Mouse (Mus musculus) intestine, postnatal 0 days (tissue): ENCODE data around the gene Sept9. TPM values are rescaled to one million over a fixed set of nuclear protein-coding genes. Genes with fewer than 3 reads are reported as not detected.

Experiments used
- ATAC-seq: fragments of 200-750 bp; cut with Nextera tagmentation; 2 replicates; pipeline ENCODE4 v1.8.0; 2017; ENCODE audit warnings: mild to moderate bottlenecking, moderate TSS enrichment, moderate library complexity
- H3K27ac ChIP-seq: fragments of 300-500 bp; sonication (generic); 2 replicates; pipeline ENCODE4 v1.5.1; 2014; ENCODE audit warnings: mild to moderate bottlenecking, low read depth, low read length, moderate library complexity
- H3K27me3 ChIP-seq: fragments of 300-500 bp; sonication (generic); replicated peaks from 2 replicates; pipeline ENCODE4 v1.6.1; 2014; ENCODE audit warnings: low read length, mixed read lengths; ENCODE audit not compliant: control insufficient read depth, insufficient read depth
- H3K36me3 ChIP-seq: fragments of 300-500 bp; sonication (generic); 2 replicates; pipeline ENCODE4 v1.6.1; 2014; ENCODE audit warnings: mild to moderate bottlenecking, moderate library complexity; ENCODE audit not compliant: control insufficient read depth, insufficient read depth
- H3K4me1 ChIP-seq: fragments of 300-500 bp; sonication (generic); replicated peaks from 2 replicates; pipeline ENCODE4 v1.6.1; 2014; ENCODE audit warnings: antibody characterized with exemption, low read length, mixed read lengths; ENCODE audit not compliant: control insufficient read depth, insufficient read depth
- H3K4me2 ChIP-seq: fragments of 300-500 bp; sonication (generic); replicated peaks from 2 replicates; pipeline ENCODE4 v1.6.1; 2014; ENCODE audit warnings: low read depth, mild to moderate bottlenecking, moderate library complexity
- H3K4me3 ChIP-seq: fragments of 300-500 bp; sonication (generic); 2 replicates; pipeline ENCODE4 v1.5.1; 2014; ENCODE audit warnings: low read depth, low read length
- H3K9ac ChIP-seq: fragments of 300-500 bp; sonication (generic); 2 replicates; pipeline ENCODE4 v1.6.1; 2014; ENCODE audit warnings: mild to moderate bottlenecking, low read depth, low read length
- H3K9me3 ChIP-seq: fragments of 300-500 bp; sonication (generic); 2 replicates; pipeline ENCODE4 v1.6.1; 2016; ENCODE audit warnings: mixed run types; ENCODE audit not compliant: control insufficient read depth
- CTCF ChIP-seq: sonication (generic); IDR thresholded peaks from 2 replicates; pipeline ENCODE4 v1.5.1; 2016; ENCODE audit warnings: low read depth, mild to moderate bottlenecking, control low read depth, antibody characterized with exemption, moderate library complexity
- WGBS: fragments of 180-500 bp; shearing (Covaris S2); extraction: QIAGEN DNeasy Blood & Tissue Kit; methylation state at CpG from one replicate; pipeline ENCODE4 v1.1.7; 2014; 5-methylcytosine and 5-hydroxymethylcytosine counted together
- polyA plus RNA-seq: library from polyadenylated mRNA; unstranded; fragments of >200 nt; fragmentation: Nextera tagmentation; extraction: Ambion mirVana; gene quantifications from 2 replicates; pipeline ENCODE4 v1.2.1, GENCODE M21; 2015

The Sept9 gene
- polyA plus RNA-seq, 1 experiment from 2014 or later: 74.5 TPM

- H3K9me3 ChIP-seq: no peaks in the 10 kb centered on the region
- H3K36me3 ChIP-seq: peaks cover 82% of the 10 kb centered on the region
- no peak overlapping the region for H3K27ac ChIP-seq
- H3K9ac ChIP-seq: no peak overlapping the region
- no peak for TF ChIP-seq CTCF
- no peak overlapping the region for H3K4me3 ChIP-seq
- peaks cover 8% of the 10 kb centered on the region; the same call in 1 of the 2 replicates for H3K4me1 ChIP-seq
- no peaks in the 10 kb centered on the region for H3K27me3 ChIP-seq
- no peak overlapping the region for H3K4me2 ChIP-seq
- 88% methylated on average over 4 of the region's 4 CpGs for WGBS
- ATAC-seq: no peak
Observed at GRCm38 (mm10) chr11:117354107-117354506, 154.6 kb downstream of the Sept9 start.

- no peak overlapping the region for H3K27ac ChIP-seq
- no peaks in the 10 kb centered on the region for H3K27me3 ChIP-seq
- H3K9ac ChIP-seq: no peak overlapping the region
- no peak overlapping the region for H3K4me2 ChIP-seq
- no peak for ATAC-seq
- TF ChIP-seq CTCF: no peak
- H3K4me1 ChIP-seq: no peaks in the 10 kb centered on the region
- WGBS: 54% methylated on average over 3 of the region's 3 CpGs
- H3K36me3 ChIP-seq: peaks cover 94% of the 10 kb centered on the region
- H3K4me3 ChIP-seq: no peak overlapping the region
- H3K9me3 ChIP-seq: no peaks in the 10 kb centered on the region
Observed at GRCm38 (mm10) chr11:117356937-117357336, 157.5 kb downstream of the Sept9 start.

GRCm38 (mm10) chr11:117357916-117358639 lies 158.6 kb downstream of the Sept9 start:
- no peak overlapping the region for H3K4me3 ChIP-seq
- ATAC-seq: peak; percentile 44
- no peak overlapping the region for H3K4me2 ChIP-seq
- TF ChIP-seq CTCF: peak; percentile 99
- H3K27me3 ChIP-seq: no peaks in the 10 kb centered on the region
- 35% methylated on average over 8 of the region's 8 CpGs for WGBS
- H3K27ac ChIP-seq: no peak overlapping the region
- H3K4me1 ChIP-seq: no peaks in the 10 kb centered on the region
- H3K9ac ChIP-seq: no peak overlapping the region
- no peaks in the 10 kb centered on the region for H3K9me3 ChIP-seq
- peaks cover 94% of the 10 kb centered on the region for H3K36me3 ChIP-seq

- no peak for TF ChIP-seq CTCF
- Histone ChIP-seq H3K27me3 (no peaks in the 10 kb centered on the region), H3K27ac (no peak overlapping the region), H3K4me1 (no peaks in the 10 kb centered on the region), H3K36me3 (peaks cover 87% of the 10 kb centered on the region), H3K4me2 (no peak overlapping the region), H3K9ac (no peak overlapping the region), H3K4me3 (no peak overlapping the region), H3K9me3 (no peaks in the 10 kb centered on the region)
- 53% methylated on average over 10 of the region's 10 CpGs for WGBS
- no peak for ATAC-seq
Observed at GRCm38 (mm10) chr11:117359161-117359560, 159.7 kb downstream of the Sept9 start.

- Histone ChIP-seq H3K4me1 (no peaks in the 10 kb centered on the region), H3K9ac (no peak overlapping the region), H3K4me3 (no peak overlapping the region), H3K27ac (no peak overlapping the region), H3K27me3 (no peaks in the 10 kb centered on the region), H3K4me2 (no peak overlapping the region), H3K9me3 (no peaks in the 10 kb centered on the region), H3K36me3 (peaks cover 80% of the 10 kb centered on the region)
- no peak for ATAC-seq
- WGBS: 71% methylated on average over 5 of the region's 5 CpGs
- peak; percentile 97 for TF ChIP-seq CTCF
Observed at GRCm38 (mm10) chr11:117359870-117360269, 160.4 kb downstream of the Sept9 start.

- Histone ChIP-seq H3K9ac (no peak overlapping the region), H3K36me3 (peaks cover 73% of the 10 kb centered on the region), H3K9me3 (no peaks in the 10 kb centered on the region), H3K27me3 (no peaks in the 10 kb centered on the region), H3K4me3 (no peak overlapping the region), H3K27ac (no peak overlapping the region), H3K4me2 (no peak overlapping the region), H3K4me1 (no peaks in the 10 kb centered on the region)
- no peak for ATAC-seq
- no peak for TF ChIP-seq CTCF
- WGBS: 78% methylated on average over 7 of the region's 7 CpGs
Observed at GRCm38 (mm10) chr11:117360561-117360960, 161.1 kb downstream of the Sept9 start.

GRCm38 (mm10) chr11:117362307-117362706 lies 162.8 kb downstream of the Sept9 start:
- Histone ChIP-seq H3K4me3 (no peak overlapping the region), H3K36me3 (peaks cover 56% of the 10 kb centered on the region), H3K4me1 (no peaks in the 10 kb centered on the region), H3K27me3 (no peaks in the 10 kb centered on the region), H3K9me3 (no peaks in the 10 kb centered on the region), H3K9ac (no peak overlapping the region), H3K27ac (no peak overlapping the region), H3K4me2 (no peak overlapping the region)
- ATAC-seq: no peak
- WGBS: 90% methylated on average over 2 of the region's 2 CpGs
- peak; percentile 45 for TF ChIP-seq CTCF
